Mouse (Mus musculus) lung, postnatal 0 days (tissue): Measurements from ENCODE around the gene Dusp22. TPM values are rescaled to one million over a fixed set of nuclear protein-coding genes. Genes with fewer than 3 reads are reported as not detected.

Source experiments
- ATAC-seq: fragments of 200-750 bp; cut with Nextera tagmentation; 2 replicates; pipeline ENCODE4 v1.8.0; 2017; ENCODE audit warnings: moderate library complexity
- DNase-seq: peaks from one replicate; pipeline ENCODE4 v3.0.0-alpha.2; 2016; ENCODE audit warnings: low spot score
- H3K27ac ChIP-seq: fragments of 300-500 bp; sonication (generic); 2 replicates; pipeline ENCODE4 v1.5.1; 2014; ENCODE audit warnings: antibody characterized with exemption, mild to moderate bottlenecking, low read length, mixed read lengths
- H3K27me3 ChIP-seq: fragments of 300-500 bp; sonication (generic); replicated peaks from 2 replicates; pipeline ENCODE4 v1.6.1; 2014; ENCODE audit warnings: low read length, mixed read lengths; ENCODE audit not compliant: insufficient read depth
- H3K36me3 ChIP-seq: fragments of 300-500 bp; sonication (generic); 2 replicates; pipeline ENCODE4 v1.6.1; 2014; ENCODE audit warnings: low read length, mixed read lengths; ENCODE audit not compliant: insufficient read depth
- H3K4me1 ChIP-seq: fragments of 300-500 bp; sonication (generic); 2 replicates; pipeline ENCODE4 v1.6.1; 2014; ENCODE audit warnings: antibody characterized with exemption, low read depth, low read length, mixed read lengths; ENCODE audit not compliant: insufficient read depth
- H3K4me2 ChIP-seq: fragments of 300-500 bp; sonication (generic); replicated peaks from 2 replicates; pipeline ENCODE4 v1.6.1; 2014; ENCODE audit warnings: low read depth, mild to moderate bottlenecking, low read length, moderate library complexity, mixed read lengths
- H3K4me3 ChIP-seq: fragments of 300-500 bp; sonication (generic); 2 replicates; pipeline ENCODE4 v1.5.1; 2014; ENCODE audit warnings: low read depth, low read length
- H3K9ac ChIP-seq: fragments of 300-500 bp; sonication (generic); replicated peaks from 2 replicates; pipeline ENCODE4 v1.6.1; 2014; ENCODE audit warnings: low read depth, mild to moderate bottlenecking
- H3K9me3 ChIP-seq: fragments of 300-500 bp; sonication (generic); 2 replicates; pipeline ENCODE4 v1.6.1; 2016; ENCODE audit warnings: low read length, mixed read lengths
- CTCF ChIP-seq: IDR thresholded peaks from 2 replicates; pipeline ENCODE4 v1.5.1; 2016; ENCODE audit warnings: antibody characterized with exemption, mild to moderate bottlenecking
- EP300 ChIP-seq: IDR thresholded peaks from 2 replicates; pipeline ENCODE4 v1.6.1; 2016; ENCODE audit warnings: antibody characterized with exemption, mild to moderate bottlenecking, control low read depth
- WGBS: fragments of 180-500 bp; shearing (Covaris S2); extraction: QIAGEN DNeasy Blood & Tissue Kit; methylation state at CpG from one replicate; pipeline ENCODE4 v1.1.7; 2014; 5-methylcytosine and 5-hydroxymethylcytosine counted together
- polyA plus RNA-seq: library from polyadenylated mRNA; unstranded; fragments of >200 nt; fragmentation: Nextera tagmentation; extraction: Ambion mirVana; gene quantifications from 2 replicates; pipeline ENCODE4 v1.2.1, GENCODE M21; 2015

The Dusp22 gene
- 26.8 and 30.4 TPM in 2 replicates for polyA plus RNA-seq

- WGBS, result 2% methylated on average over 36 of the region's 74 CpGs
- ATAC-seq (peak; percentile 97), DNase-seq (peak; percentile 93)
- Histone ChIP-seq H3K27me3 (no peaks in the 10 kb centered on the region), H3K9me3 (no peaks in the 10 kb centered on the region), H3K4me1 (no peaks in the 10 kb centered on the region), H3K4me2 (peak within 1 kb of the TSS; percentile 69), H3K27ac (peak within 1 kb of the TSS; percentile 72), H3K36me3 (no peaks in the 10 kb centered on the region), H3K9ac (peak within 1 kb of the TSS; percentile 52), H3K4me3 (peak within 1 kb of the TSS; percentile 64)
- TF ChIP-seq EP300, result no peak
- no peak; the same call in 1 of the 2 replicates for TF ChIP-seq CTCF
These were observed at the start of gene Dusp22 for GRCm38 (mm10) chr13:30659613-30660505. Dusp22 (plus strand) TSS chr13:30659999.

GRCm38 (mm10) chr13:30612079-30612794, 47.6 kb upstream of the Dusp22 start:
- DNase-seq (no peak), ATAC-seq (no peak)
- no peak overlapping the region for H3K9ac ChIP-seq
- no peak overlapping the region for H3K4me3 ChIP-seq
- no peaks in the 10 kb centered on the region for H3K9me3 ChIP-seq
- H3K36me3 ChIP-seq, result no peaks in the 10 kb centered on the region
- no peak overlapping the region for H3K4me2 ChIP-seq
- no peak for TF ChIP-seq CTCF
- TF ChIP-seq EP300, result no peak
- no peak overlapping the region for H3K27ac ChIP-seq
- 80% methylated on average over 6 of the region's 6 CpGs for WGBS
- no peaks in the 10 kb centered on the region for H3K4me1 ChIP-seq
- H3K27me3 ChIP-seq, result no peaks in the 10 kb centered on the region

GRCm38 (mm10) chr13:30619684-30620083, 40.1 kb upstream of the Dusp22 start:
- Histone ChIP-seq H3K27ac (no peak overlapping the region), H3K9me3 (no peaks in the 10 kb centered on the region), H3K4me1 (no peaks in the 10 kb centered on the region), H3K4me2 (no peak overlapping the region), H3K4me3 (no peak overlapping the region), H3K36me3 (no peaks in the 10 kb centered on the region), H3K9ac (no peak overlapping the region), H3K27me3 (no peaks in the 10 kb centered on the region)
- 47% methylated on average over 3 of the region's 3 CpGs for WGBS
- TF ChIP-seq CTCF (no peak), EP300 (no peak)
- no peak for ATAC-seq
- DNase-seq, result no peak

DNA sequence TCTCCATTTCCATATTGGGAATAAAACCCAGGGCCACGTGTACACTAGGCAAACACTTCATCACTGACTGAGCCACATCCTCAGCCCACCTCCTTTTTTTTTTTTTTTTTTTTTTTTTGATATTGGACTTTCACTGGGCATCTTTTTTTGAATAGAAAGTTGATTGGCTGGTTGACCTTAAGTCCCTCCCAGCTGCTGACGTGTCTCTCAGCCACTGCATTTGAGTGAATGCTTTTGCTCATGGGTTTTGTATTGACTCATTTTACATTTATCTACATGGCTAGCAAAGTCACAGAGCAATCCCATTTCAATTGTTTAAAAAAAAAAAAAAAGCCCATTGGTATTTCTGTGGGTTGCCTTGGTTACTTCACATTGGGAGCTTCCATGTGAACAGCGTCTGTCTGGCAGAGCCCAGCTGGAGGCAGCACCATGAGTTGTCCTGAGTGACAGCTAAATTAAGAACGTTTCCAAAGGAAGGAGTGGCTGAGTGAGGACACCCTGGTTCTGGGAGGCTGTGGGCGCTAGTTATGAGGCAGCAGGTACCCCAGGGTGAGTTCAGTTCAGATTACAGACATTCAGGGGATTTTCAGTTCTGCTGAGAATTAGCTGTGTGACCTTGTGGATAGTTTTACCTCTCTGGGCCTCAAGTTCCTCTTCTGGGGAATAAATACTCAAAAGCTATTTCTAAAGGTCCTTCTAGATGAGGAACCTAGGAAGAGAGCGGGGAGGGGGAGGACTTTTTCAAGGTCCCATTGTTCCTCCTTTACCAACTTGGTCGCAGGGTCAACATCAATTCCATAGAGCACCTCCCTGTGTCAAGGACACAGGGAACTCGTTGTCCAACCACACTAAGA, 31.4 kb upstream of the Dusp22 start:
- Histone ChIP-seq H3K4me1 (no peaks in the 10 kb centered on the region), H3K36me3 (no peaks in the 10 kb centered on the region), H3K27ac (no peak overlapping the region), H3K9ac (no peak overlapping the region), H3K9me3 (no peaks in the 10 kb centered on the region), H3K4me2 (no peak overlapping the region), H3K27me3 (no peaks in the 10 kb centered on the region), H3K4me3 (no peak overlapping the region)
- 41% methylated on average over 8 of the region's 8 CpGs for WGBS
- ATAC-seq (no peak), DNase-seq (no peak)
- TF ChIP-seq EP300, result no peak
- no peak for TF ChIP-seq CTCF

DNA sequence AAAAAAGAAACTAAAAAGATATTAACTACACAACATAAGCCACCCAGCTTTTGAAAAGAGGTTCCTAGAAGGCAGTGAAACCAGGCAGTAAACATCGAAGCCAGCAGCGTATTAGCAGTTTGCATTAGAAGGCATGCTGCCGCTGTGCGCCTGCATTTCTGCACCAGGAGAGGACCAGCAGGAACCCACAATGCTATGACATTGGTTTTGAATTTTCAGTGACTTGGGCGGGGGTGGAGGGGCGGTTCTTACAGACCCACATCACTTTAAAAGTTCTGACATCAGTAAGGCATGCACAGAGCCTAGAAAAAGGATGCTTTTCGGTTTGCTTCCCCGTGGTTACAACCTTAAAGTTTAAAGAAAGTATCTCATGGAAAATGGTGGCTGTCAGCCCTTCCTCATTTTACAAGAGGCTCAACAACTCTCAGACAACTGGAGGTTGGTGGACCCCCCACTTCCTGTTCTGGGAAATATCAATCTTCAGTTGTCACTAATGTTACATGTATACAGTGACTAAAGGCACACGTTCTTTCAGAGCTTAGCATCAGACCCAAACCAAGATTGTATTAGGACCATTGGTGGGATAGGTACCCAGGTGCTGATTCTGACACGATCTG, 29.9 kb upstream of the Dusp22 start:
- Histone ChIP-seq H3K36me3 (no peaks in the 10 kb centered on the region), H3K27ac (no peak overlapping the region), H3K4me2 (no peak overlapping the region), H3K27me3 (no peaks in the 10 kb centered on the region), H3K9me3 (no peaks in the 10 kb centered on the region), H3K4me3 (no peak overlapping the region), H3K4me1 (no peaks in the 10 kb centered on the region), H3K9ac (no peak overlapping the region)
- DNase-seq, result no peak
- no peak for ATAC-seq
- WGBS, result 69% methylated on average over 10 of the region's 10 CpGs
- TF ChIP-seq EP300 (no peak), CTCF (no peak)
